Mouse (Mus musculus): Measurements from ENCODE around the gene Lamb3. TPM values are rescaled to one million over a fixed set of nuclear protein-coding genes. Genes with fewer than 3 reads are reported as not detected.

Gene Lamb3
- total and polyA plus RNA-seq, 3 experiments = 0.03 to 0.30 (median 0.22) TPM

DNA sequence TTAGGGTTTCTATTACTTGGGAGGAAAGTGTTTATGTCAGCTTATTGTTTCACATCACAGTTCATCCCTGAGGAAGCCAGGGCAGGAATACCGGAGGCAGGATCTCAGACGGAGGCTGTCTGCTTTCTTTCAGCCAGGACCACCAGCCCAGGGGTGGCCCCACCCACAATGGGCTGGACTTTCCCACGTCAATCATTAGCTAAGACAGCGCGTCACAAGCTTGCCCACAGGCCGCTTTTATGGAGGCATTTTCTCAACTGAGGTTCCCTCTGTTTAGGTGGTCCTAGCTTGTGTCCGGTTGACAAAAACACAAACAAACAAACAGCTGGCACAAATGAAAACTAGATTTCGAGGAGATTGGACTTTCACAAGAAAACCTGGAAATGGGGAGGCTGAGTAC lies 174.9 kb downstream of the Lamb3 start:
- Histone ChIP-seq H3K36me3 (replicated peaks) (no peaks in the 10 kb centered on the region), H3K9me3 (replicated peaks) (no peaks in the 10 kb centered on the region), H3K4me3 (ENCODE audit: low read depth, low read length) (no peak overlapping the region), H3K27me3 (ENCODE audit: insufficient read depth, low read length) (peaks cover 7% of the 10 kb centered on the region), H3K4me1 (ENCODE audit: insufficient read depth, low read depth, low read length) (no peaks in the 10 kb centered on the region)
- ATAC-seq (ENCODE audit: extremely low read depth, insufficient number of reproducible peaks, low FRiP score, poor library complexity, severe bottlenecking) (no peak), DNase-seq (ENCODE audit: low spot score) (no peak)
- TF ChIP-seq GATA1 (IDR thresholded peaks at IDR 0.05; ENCODE audit: borderline replicate concordance, low read length) = no peak

DNA sequence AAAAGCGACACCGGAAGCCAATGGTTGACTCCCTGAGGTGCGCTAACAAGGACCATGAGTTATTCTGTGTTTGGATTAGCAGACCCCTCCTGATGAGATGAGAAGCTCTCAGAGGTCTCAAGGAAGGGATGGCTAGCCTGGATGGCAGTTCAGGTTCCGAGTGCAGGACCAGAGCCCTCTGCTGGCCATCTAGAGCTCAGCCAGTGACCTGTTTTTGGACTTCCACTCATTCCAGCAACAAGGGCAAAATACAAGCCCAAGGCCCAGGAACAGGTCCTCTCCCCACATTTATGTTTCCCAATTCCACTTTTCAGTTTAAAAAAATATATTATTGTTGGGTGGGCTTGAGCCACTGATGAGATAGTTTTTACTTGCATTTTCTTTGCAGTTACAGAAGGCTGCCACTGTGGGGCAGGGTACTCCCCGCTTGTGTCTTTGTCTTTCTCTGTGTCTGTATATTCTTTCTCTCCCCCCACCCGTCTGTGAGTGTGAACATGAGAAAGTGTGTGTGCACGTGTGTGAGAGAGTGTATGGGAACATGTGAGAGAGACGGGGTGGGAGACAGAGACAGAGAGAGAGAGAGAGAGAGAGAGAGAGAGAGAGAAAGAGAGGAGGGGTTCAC lies 175.5 kb downstream of the Lamb3 start:
- Histone ChIP-seq H3K9me3 (replicated peaks) (no peaks in the 10 kb centered on the region), H3K4me3 (ENCODE audit: low read depth, low read length) (no peak overlapping the region), H3K4me1 (ENCODE audit: insufficient read depth, low read depth, low read length) (no peaks in the 10 kb centered on the region), H3K36me3 (replicated peaks) (no peaks in the 10 kb centered on the region), H3K27me3 (ENCODE audit: insufficient read depth, low read length) (peaks cover 7% of the 10 kb centered on the region)
- TF ChIP-seq CTCF (IDR thresholded peaks at IDR 0.05; ENCODE audit: low read depth, low read length) = no peak
- no peak for TF ChIP-seq GATA1 (IDR thresholded peaks at IDR 0.05; ENCODE audit: borderline replicate concordance, low read length)
- TF ChIP-seq POLR2AphosphoS5 (IDR thresholded peaks at IDR 0.05; ENCODE audit: insufficient replicate concordance, low read depth, low read length) = no peak
- TF ChIP-seq TAL1 (conservative IDR thresholded peaks at IDR 0.05; ENCODE audit: low read depth, low read length) = no peak
- no peak for TF ChIP-seq GATA2 (IDR thresholded peaks at IDR 0.05; ENCODE audit: borderline replicate concordance, low read depth, low read length)
- ATAC-seq (ENCODE audit: extremely low read depth, insufficient number of reproducible peaks, low FRiP score, poor library complexity, severe bottlenecking) (no peak), DNase-seq (ENCODE audit: low spot score) (no peak)

DNA sequence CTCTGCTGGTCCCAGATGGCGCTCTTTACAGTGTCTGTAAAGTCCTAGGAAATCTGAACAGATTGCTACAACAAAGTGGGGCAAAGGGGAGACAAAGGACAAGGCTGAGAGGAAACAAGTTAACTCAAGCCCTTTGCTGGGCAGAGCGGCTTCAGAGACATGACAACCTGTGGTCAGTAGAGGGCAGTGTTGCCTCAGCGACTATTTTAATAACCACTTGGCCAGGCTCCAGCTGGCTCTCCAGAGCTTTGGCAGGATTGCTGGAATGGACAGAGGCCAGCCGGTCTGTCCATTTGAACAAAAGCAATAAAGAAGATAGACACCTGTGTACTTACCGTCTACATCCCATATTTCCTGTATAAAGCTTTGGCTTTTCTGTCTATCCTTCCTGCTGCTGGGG lies 178.6 kb downstream of the Lamb3 start:
- TF ChIP-seq TAL1 (conservative IDR thresholded peaks at IDR 0.05; ENCODE audit: low read depth, low read length) (no peak), CTCF (IDR thresholded peaks at IDR 0.05; ENCODE audit: low read depth, low read length) (peak; percentile 61; the same call in 1 of the 2 replicates), GATA2 (IDR thresholded peaks at IDR 0.05; ENCODE audit: borderline replicate concordance, low read depth, low read length) (no peak)
- ATAC-seq (ENCODE audit: extremely low read depth, insufficient number of reproducible peaks, low FRiP score, poor library complexity, severe bottlenecking) = no peak
- H3K27me3 ChIP-seq (ENCODE audit: insufficient read depth, low read length) = peaks cover 7% of the 10 kb centered on the region
- no peaks in the 10 kb centered on the region for H3K36me3 ChIP-seq (replicated peaks)
- no peaks in the 10 kb centered on the region for H3K4me1 ChIP-seq (ENCODE audit: insufficient read depth, low read depth, low read length)
- no peak overlapping the region for H3K4me3 ChIP-seq (ENCODE audit: low read depth, low read length)
- H3K9me3 ChIP-seq (replicated peaks) = no peaks in the 10 kb centered on the region
- DNase-seq (ENCODE audit: low spot score) = no peak

DNA sequence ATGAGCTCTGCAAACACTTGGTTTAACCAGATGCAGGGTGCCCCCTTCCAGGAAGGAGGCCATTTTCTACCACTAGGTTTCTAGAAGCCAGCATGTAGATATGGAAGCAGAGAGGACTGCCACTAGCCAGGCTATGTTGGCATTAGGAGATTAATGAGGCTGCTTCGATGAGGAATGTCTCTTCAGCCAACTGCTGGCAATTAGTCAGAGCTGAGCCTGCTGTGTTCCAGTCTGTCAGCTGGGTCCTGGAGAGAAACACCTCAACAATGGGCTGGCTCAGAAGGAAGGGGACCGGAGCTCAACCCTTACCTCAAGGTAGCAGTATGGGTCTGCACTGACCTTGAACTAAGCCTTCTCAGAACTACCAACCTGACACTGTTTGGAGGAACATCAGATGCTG lies 179.7 kb downstream of the Lamb3 start:
- H3K4me1 ChIP-seq (ENCODE audit: insufficient read depth, low read depth, low read length) = no peaks in the 10 kb centered on the region
- no peaks in the 10 kb centered on the region for H3K36me3 ChIP-seq (replicated peaks)
- peaks cover 5% of the 10 kb centered on the region; the same call in 1 of the 2 replicates for H3K27me3 ChIP-seq (ENCODE audit: insufficient read depth, low read length)
- H3K4me3 ChIP-seq (ENCODE audit: low read depth, low read length) = no peak overlapping the region
- no peaks in the 10 kb centered on the region for H3K9me3 ChIP-seq (replicated peaks)
- TF ChIP-seq TAL1 (conservative IDR thresholded peaks at IDR 0.05; ENCODE audit: low read depth, low read length) (no peak), GATA1 (IDR thresholded peaks at IDR 0.05; ENCODE audit: borderline replicate concordance, low read length) (no peak), CTCF (IDR thresholded peaks at IDR 0.05; ENCODE audit: low read depth, low read length) (no peak), POLR2AphosphoS5 (IDR thresholded peaks at IDR 0.05; ENCODE audit: insufficient replicate concordance, low read depth, low read length) (no peak), GATA2 (IDR thresholded peaks at IDR 0.05; ENCODE audit: borderline replicate concordance, low read depth, low read length) (no peak)
- DNase-seq (ENCODE audit: low spot score) (no peak), ATAC-seq (ENCODE audit: extremely low read depth, insufficient number of reproducible peaks, low FRiP score, poor library complexity, severe bottlenecking) (no peak)

DNA sequence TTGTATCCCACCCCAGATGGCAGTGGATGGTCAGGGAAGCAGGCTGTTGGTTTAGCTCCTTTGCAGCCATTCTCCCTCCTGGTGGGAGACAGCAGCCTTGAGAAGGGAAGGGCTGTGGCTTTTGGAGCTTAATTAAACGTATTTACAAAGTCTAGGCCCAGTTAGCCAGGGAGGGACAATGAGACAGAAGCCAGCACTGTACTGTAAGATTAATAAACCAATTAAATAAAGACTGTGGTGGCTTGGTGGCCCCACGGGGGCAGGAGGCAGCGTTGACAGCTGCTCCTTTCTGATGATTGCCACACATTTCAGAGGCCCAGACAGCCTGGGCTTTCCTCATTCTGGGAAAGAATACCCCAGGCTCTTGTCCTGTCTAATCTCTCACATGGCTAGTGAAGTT lies 182.0 kb downstream of the Lamb3 start:
- H3K4me1 ChIP-seq (ENCODE audit: insufficient read depth, low read depth, low read length) = no peaks in the 10 kb centered on the region
- no peak for DNase-seq (ENCODE audit: low spot score)
- no peak for ATAC-seq (ENCODE audit: extremely low read depth, insufficient number of reproducible peaks, low FRiP score, poor library complexity, severe bottlenecking)
- no peaks in the 10 kb centered on the region for H3K36me3 ChIP-seq (replicated peaks)
- H3K9me3 ChIP-seq (replicated peaks) = no peaks in the 10 kb centered on the region
- TF ChIP-seq GATA1 (IDR thresholded peaks at IDR 0.05; ENCODE audit: borderline replicate concordance, low read length) (no peak), POLR2AphosphoS5 (IDR thresholded peaks at IDR 0.05; ENCODE audit: insufficient replicate concordance, low read depth, low read length) (no peak), GATA2 (IDR thresholded peaks at IDR 0.05; ENCODE audit: borderline replicate concordance, low read depth, low read length) (no peak), TAL1 (conservative IDR thresholded peaks at IDR 0.05; ENCODE audit: low read depth, low read length) (no peak), CTCF (IDR thresholded peaks at IDR 0.05; ENCODE audit: low read depth, low read length) (no peak)
- H3K4me3 ChIP-seq (ENCODE audit: low read depth, low read length) = no peak overlapping the region
- 0 out of 2 replicates have a peak, but pooled peaks cover 2% of the 10 kb centered on the region for H3K27me3 ChIP-seq (ENCODE audit: insufficient read depth, low read length)

DNA sequence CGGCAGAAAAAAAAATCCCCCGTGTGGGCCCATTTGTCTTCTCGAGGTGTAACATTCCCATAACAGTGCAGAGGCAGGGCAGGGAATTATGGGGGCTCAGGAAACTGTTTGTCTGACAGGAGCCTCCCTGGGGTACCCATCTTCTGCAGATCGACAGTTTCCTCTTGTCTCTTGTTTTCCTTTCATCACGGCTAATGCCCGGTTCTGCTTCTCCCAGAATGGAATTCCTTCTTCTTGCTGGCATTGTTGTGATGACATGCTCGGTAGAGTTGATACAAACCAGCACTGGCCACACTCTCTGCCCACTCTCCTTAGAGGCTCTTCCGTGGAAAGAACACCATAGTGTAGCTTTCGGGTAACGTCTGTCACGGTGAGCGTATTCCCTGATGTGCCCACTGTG lies 182.5 kb downstream of the Lamb3 start:
- Histone ChIP-seq H3K9me3 (replicated peaks) (no peaks in the 10 kb centered on the region), H3K4me1 (ENCODE audit: insufficient read depth, low read depth, low read length) (no peaks in the 10 kb centered on the region), H3K36me3 (replicated peaks) (no peaks in the 10 kb centered on the region), H3K27me3 (ENCODE audit: insufficient read depth, low read length) (0 out of 2 replicates have a peak, but pooled peaks cover 2% of the 10 kb centered on the region), H3K4me3 (ENCODE audit: low read depth, low read length) (no peak overlapping the region)
- ATAC-seq (ENCODE audit: extremely low read depth, insufficient number of reproducible peaks, low FRiP score, poor library complexity, severe bottlenecking) (no peak), DNase-seq (ENCODE audit: low spot score) (no peak)
- TF ChIP-seq POLR2AphosphoS5 (IDR thresholded peaks at IDR 0.05; ENCODE audit: insufficient replicate concordance, low read depth, low read length) = no peak
- no peak for TF ChIP-seq TAL1 (conservative IDR thresholded peaks at IDR 0.05; ENCODE audit: low read depth, low read length)
- no peak for TF ChIP-seq GATA1 (IDR thresholded peaks at IDR 0.05; ENCODE audit: borderline replicate concordance, low read length)
- TF ChIP-seq CTCF (IDR thresholded peaks at IDR 0.05; ENCODE audit: low read depth, low read length) = no peak
- no peak for TF ChIP-seq GATA2 (IDR thresholded peaks at IDR 0.05; ENCODE audit: borderline replicate concordance, low read depth, low read length)

All from G1E (cell line).